Mouse (Mus musculus): ENCODE data around the gene Zfp442.
"Not testable (repeated sequence)": the region's sequence is repeated elsewhere in the genome, so short reads cannot be mapped to it uniquely, and the experiment has no call there.

Zfp442 gene

GRCm38 (mm10) chr2:150451180-150451919, at the start of gene Zfp442:
Gene Zfp442 (minus strand): TSS chr2:150451486.
- peak; percentile 32 for DNase-seq (ENCODE audit: low spot score)

- DNase-seq (ENCODE audit: low spot score) = not testable (repeated sequence)
These were observed 49.1 kb upstream of the Zfp442 start for GRCm38 (mm10) chr2:150500124-150500973.

GRCm38 (mm10) chr2:150493031-150493430, 41.7 kb upstream of the Zfp442 start:
- no peak for DNase-seq (ENCODE audit: low spot score)

GRCm38 (mm10) chr2:150484939-150485778, 33.9 kb upstream of the Zfp442 start, which contains the start of gene Zfp345:
Gene Zfp345 (minus strand): TSS chr2:150485091.
- DNase-seq (ENCODE audit: low spot score) = not testable (repeated sequence)

GRCm38 (mm10) chr2:150439084-150439483, 12.2 kb downstream of the Zfp442 start:
- DNase-seq (ENCODE audit: low spot score) = not testable (repeated sequence)

GRCm38 (mm10) chr2:150412146-150412545, 39.1 kb downstream of the Zfp442 start:
- not testable (repeated sequence) for DNase-seq (ENCODE audit: low spot score)

GRCm38 (mm10) chr2:150390198-150390597, 61.1 kb downstream of the Zfp442 start:
- DNase-seq (ENCODE audit: low spot score) = no peak

GRCm38 (mm10) chr2:150385553-150386106, 65.7 kb downstream of the Zfp442 start:
- DNase-seq (ENCODE audit: low spot score) = not testable (repeated sequence)

GRCm38 (mm10) chr2:150362878-150363229, 88.4 kb downstream of the Zfp442 start:
- no peak for DNase-seq (ENCODE audit: low spot score)

GRCm38 (mm10) chr2:150362113-150362877, 89.0 kb downstream of the Zfp442 start, which contains the start of gene 3300002I08Rik:
Gene 3300002I08Rik (minus strand): TSS chr2:150362765.
- DNase-seq (ENCODE audit: low spot score) = peak; percentile 90
